Mouse (Mus musculus) kidney, postnatal 0 days (tissue): ENCODE measurements around the gene Kazald1. TPM values are rescaled to one million over a fixed set of nuclear protein-coding genes. Genes with fewer than 3 reads are reported as not detected.

Source experiments
- ATAC-seq: fragments of 200-750 bp; cut with Nextera tagmentation; replicated peaks from 2 replicates; pipeline ENCODE4 v1.8.0; 2017; ENCODE audit warnings: low read depth, moderate number of reproducible peaks, moderate TSS enrichment, moderate library complexity; ENCODE audit not compliant: low FRiP score
- DNase-seq: peaks from one replicate; pipeline ENCODE4 v3.0.0-alpha.2; 2016; ENCODE audit warnings: low spot score
- H3K27ac ChIP-seq: fragments of 300-500 bp; sonication (generic); 2 replicates; pipeline ENCODE4 v1.5.1; 2014; ENCODE audit warnings: mild to moderate bottlenecking
- H3K27me3 ChIP-seq: fragments of 300-500 bp; sonication (generic); 2 replicates; pipeline ENCODE4 v1.6.1; 2014; ENCODE audit warnings: low read length, mixed read lengths; ENCODE audit not compliant: insufficient read depth
- H3K36me3 ChIP-seq: fragments of 300-500 bp; sonication (generic); 2 replicates; pipeline ENCODE4 v1.6.1; 2014; ENCODE audit warnings: low read length, mixed read lengths; ENCODE audit not compliant: insufficient read depth
- H3K4me1 ChIP-seq: fragments of 300-500 bp; sonication (generic); replicated peaks from 2 replicates; pipeline ENCODE4 v1.6.1; 2014; ENCODE audit warnings: antibody characterized with exemption, low read length, mixed read lengths; ENCODE audit not compliant: insufficient read depth
- H3K4me2 ChIP-seq: fragments of 300-500 bp; sonication (generic); 2 replicates; pipeline ENCODE4 v1.6.1; 2014; ENCODE audit warnings: mild to moderate bottlenecking, low read length, moderate library complexity, mixed read lengths
- H3K4me3 ChIP-seq: fragments of 300-500 bp; sonication (generic); replicated peaks from 2 replicates; pipeline ENCODE4 v1.5.1; 2014; ENCODE audit warnings: low read depth, low read length
- H3K9ac ChIP-seq: fragments of 300-500 bp; sonication (generic); 2 replicates; pipeline ENCODE4 v1.6.1; 2014; ENCODE audit warnings: low read depth, low read length
- H3K9me3 ChIP-seq: fragments of 300-500 bp; sonication (generic); replicated peaks from 2 replicates; pipeline ENCODE4 v1.6.1; 2016; ENCODE audit warnings: low read length, inconsistent platforms, mixed read lengths
- CTCF ChIP-seq: IDR thresholded peaks from 2 replicates; pipeline ENCODE4 v1.5.1; 2016; ENCODE audit warnings: antibody characterized with exemption, low read depth, mild to moderate bottlenecking, moderate library complexity
- WGBS: fragments of 180-500 bp; shearing (Covaris S2); extraction: QIAGEN DNeasy Blood & Tissue Kit; methylation state at CpG from one replicate; pipeline ENCODE4 v1.1.7; 2014; 5-methylcytosine and 5-hydroxymethylcytosine counted together
- polyA plus RNA-seq: library from polyadenylated mRNA; unstranded; fragments of >200 nt; fragmentation: Nextera tagmentation; extraction: Ambion mirVana; gene quantifications from 2 replicates; pipeline ENCODE4 v1.2.1, GENCODE M21; 2015

Gene Kazald1
- polyA plus RNA-seq, 1 experiment from 2014 or later: 23.6 TPM

- Histone ChIP-seq H3K27ac (no peak overlapping the region), H3K27me3 (0 out of 2 replicates have a peak, but pooled peaks cover 4% of the 10 kb centered on the region), H3K36me3 (no peaks in the 10 kb centered on the region), H3K4me3 (no peak overlapping the region), H3K4me2 (no peak overlapping the region), H3K9me3 (no peaks in the 10 kb centered on the region), H3K4me1 (no peaks in the 10 kb centered on the region), H3K9ac (no peak overlapping the region)
- no peak for DNase-seq
- no peak for ATAC-seq
- 42% methylated on average over 13 of the region's 13 CpGs for WGBS
- no peak for TF ChIP-seq CTCF
Observed at GRCm38 (mm10) chr19:45040214-45040613, 34.8 kb upstream of the Kazald1 start.

DNA sequence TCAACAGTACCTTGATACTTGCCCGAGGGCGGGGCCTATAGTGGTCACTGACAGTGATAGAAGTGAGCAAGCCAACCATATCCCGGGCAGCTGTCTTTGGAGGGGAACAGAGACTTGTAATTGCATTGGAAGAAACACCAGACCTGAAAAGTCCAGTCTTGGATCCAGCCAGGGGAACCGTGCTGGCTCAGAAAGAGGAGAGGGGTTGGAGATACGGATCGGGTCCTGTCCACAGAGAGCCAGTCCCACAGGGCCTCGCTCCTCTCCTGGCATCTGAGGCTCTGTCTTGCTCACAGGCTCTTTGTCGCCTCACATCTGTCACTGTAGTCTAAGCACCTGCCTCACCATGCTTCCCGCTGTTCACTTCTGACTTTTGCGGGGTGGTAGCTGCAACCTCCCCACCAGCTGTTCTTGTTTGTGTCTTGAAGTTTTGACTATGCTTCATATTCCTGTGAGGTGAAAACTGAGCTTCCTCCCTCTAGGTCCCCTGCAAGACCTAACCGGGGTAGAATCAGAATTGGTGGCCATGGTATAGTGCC is 30.6 kb upstream of the Kazald1 start:
- DNase-seq (no peak), ATAC-seq (no peak)
- H3K4me2 ChIP-seq: no peak overlapping the region
- 44% methylated on average over 11 of the region's 11 CpGs for WGBS
- no peak overlapping the region for H3K27ac ChIP-seq
- 0 out of 2 replicates have a peak, but pooled peaks cover 2% of the 10 kb centered on the region for H3K36me3 ChIP-seq
- H3K9me3 ChIP-seq: no peaks in the 10 kb centered on the region
- peaks cover 14% of the 10 kb centered on the region for H3K4me1 ChIP-seq
- H3K27me3 ChIP-seq: 0 out of 2 replicates have a peak, but pooled peaks cover 4% of the 10 kb centered on the region
- no peak overlapping the region for H3K4me3 ChIP-seq
- TF ChIP-seq CTCF: no peak
- no peak overlapping the region for H3K9ac ChIP-seq

GRCm38 (mm10) chr19:45045236-45045635 is 29.8 kb upstream of the Kazald1 start:
- WGBS: 23% methylated on average over 15 of the region's 15 CpGs
- no peak for TF ChIP-seq CTCF
- H3K9ac ChIP-seq: no peak overlapping the region
- DNase-seq (peak; percentile 68), ATAC-seq (no peak)
- H3K4me2 ChIP-seq: no peak overlapping the region
- peaks cover 14% of the 10 kb centered on the region for H3K4me1 ChIP-seq
- 0 out of 2 replicates have a peak, but pooled peaks cover 6% of the 10 kb centered on the region for H3K36me3 ChIP-seq
- H3K27me3 ChIP-seq: 0 out of 2 replicates have a peak, but pooled peaks cover 4% of the 10 kb centered on the region
- H3K4me3 ChIP-seq: no peak overlapping the region
- no peaks in the 10 kb centered on the region for H3K9me3 ChIP-seq
- H3K27ac ChIP-seq: no peak overlapping the region

- Histone ChIP-seq H3K9me3 (no peaks in the 10 kb centered on the region), H3K4me3 (peak within 1 kb of the TSS; percentile 52), H3K27me3 (0 out of 2 replicates have a peak, but pooled peaks cover 4% of the 10 kb centered on the region), H3K4me1 (peaks cover 14% of the 10 kb centered on the region), H3K9ac (no peak within 1 kb of the TSS), H3K27ac (no peak within 1 kb of the TSS), H3K4me2 (peak within 1 kb of the TSS; percentile 91), H3K36me3 (0 out of 2 replicates have a peak, but pooled peaks cover 6% of the 10 kb centered on the region)
- no peak for TF ChIP-seq CTCF
- WGBS: 65% methylated on average over 5 of the region's 5 CpGs
- ATAC-seq (no peak), DNase-seq (no peak)
Observed at GRCm38 (mm10) chr19:45045651-45046050, 29.4 kb upstream of the Kazald1 start, which contains the start of gene Pdzd7. TSS of gene Pdzd7 (minus strand) at chr19:45045717.

- Histone ChIP-seq H3K9ac (peak overlapping the region; percentile 64; the same call in 1 of the 2 replicates), H3K36me3 (0 out of 2 replicates have a peak, but pooled peaks cover 6% of the 10 kb centered on the region), H3K27ac (peak overlapping the region; percentile 93), H3K9me3 (no peaks in the 10 kb centered on the region), H3K4me3 (peak overlapping the region; percentile 52), H3K4me2 (peak overlapping the region; percentile 91), H3K4me1 (peaks cover 14% of the 10 kb centered on the region), H3K27me3 (0 out of 2 replicates have a peak, but pooled peaks cover 4% of the 10 kb centered on the region)
- WGBS: 1% methylated on average over 34 of the region's 34 CpGs
- ATAC-seq (peak; percentile 41; the same call in 1 of the 2 replicates), DNase-seq (peak; percentile 84)
- TF ChIP-seq CTCF: peak; percentile 24; the same call in 1 of the 2 replicates
Observed at GRCm38 (mm10) chr19:45046523-45047321, 28.3 kb upstream of the Kazald1 start.

DNA sequence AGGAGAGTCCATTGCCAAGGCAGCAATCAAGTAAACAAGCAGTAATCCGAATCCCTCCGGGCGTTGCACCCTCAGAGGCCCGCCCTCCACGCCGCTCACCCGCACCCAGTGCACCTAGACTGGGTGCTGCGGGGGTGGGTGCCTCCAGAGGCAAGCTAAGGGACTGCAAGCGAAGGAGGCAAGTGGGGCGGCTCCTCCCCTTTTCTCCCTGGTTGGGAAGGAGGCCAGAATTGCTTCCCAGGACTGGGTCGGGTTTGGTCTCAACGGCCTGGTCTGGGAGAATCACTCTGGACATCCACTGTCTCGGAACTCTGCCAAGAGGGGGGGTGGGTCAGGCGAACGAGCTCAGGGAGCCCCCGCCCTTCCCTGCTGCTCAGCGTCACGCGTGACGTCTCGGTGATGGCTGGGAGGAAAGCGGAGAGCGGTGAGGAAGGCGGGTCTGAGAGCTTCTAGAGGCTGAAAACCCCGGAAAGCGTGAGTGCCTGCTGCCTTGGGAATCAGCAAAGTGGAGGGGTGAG is 27.6 kb upstream of the Kazald1 start, which contains the start of gene Sfxn3:
Sfxn3 (plus strand) TSS at position 87 of the 518 bp plus-strand sequence.
- TF ChIP-seq CTCF: peak; percentile 70
- H3K9ac ChIP-seq: peak within 1 kb of the TSS; percentile 64
- H3K27ac ChIP-seq: peak within 1 kb of the TSS; percentile 93
- H3K4me2 ChIP-seq: peak within 1 kb of the TSS; percentile 91
- H3K4me1 ChIP-seq: peaks cover 14% of the 10 kb centered on the region
- WGBS: under 1% methylated on average over 26 of the region's 26 CpGs
- peak within 1 kb of the TSS; percentile 52 for H3K4me3 ChIP-seq
- H3K36me3 ChIP-seq: peaks cover 14% of the 10 kb centered on the region; the same call in 1 of the 2 replicates
- no peaks in the 10 kb centered on the region for H3K9me3 ChIP-seq
- 0 out of 2 replicates have a peak, but pooled peaks cover 4% of the 10 kb centered on the region for H3K27me3 ChIP-seq
- peak; percentile 95 for DNase-seq
- ATAC-seq: peak; percentile 77
